Mouse (Mus musculus): ENCODE results near the gene Dot1l. TPM values are rescaled to one million over a fixed set of nuclear protein-coding genes. Genes with fewer than 3 reads are reported as not detected.
A peak's percentile ranks its signal among the peaks of the same experiment; 100 is the strongest.

The Dot1l gene
- 18.7 and 38.6 TPM in 2 replicates for polyA plus RNA-seq (2012; rRNA removed)

DNA sequence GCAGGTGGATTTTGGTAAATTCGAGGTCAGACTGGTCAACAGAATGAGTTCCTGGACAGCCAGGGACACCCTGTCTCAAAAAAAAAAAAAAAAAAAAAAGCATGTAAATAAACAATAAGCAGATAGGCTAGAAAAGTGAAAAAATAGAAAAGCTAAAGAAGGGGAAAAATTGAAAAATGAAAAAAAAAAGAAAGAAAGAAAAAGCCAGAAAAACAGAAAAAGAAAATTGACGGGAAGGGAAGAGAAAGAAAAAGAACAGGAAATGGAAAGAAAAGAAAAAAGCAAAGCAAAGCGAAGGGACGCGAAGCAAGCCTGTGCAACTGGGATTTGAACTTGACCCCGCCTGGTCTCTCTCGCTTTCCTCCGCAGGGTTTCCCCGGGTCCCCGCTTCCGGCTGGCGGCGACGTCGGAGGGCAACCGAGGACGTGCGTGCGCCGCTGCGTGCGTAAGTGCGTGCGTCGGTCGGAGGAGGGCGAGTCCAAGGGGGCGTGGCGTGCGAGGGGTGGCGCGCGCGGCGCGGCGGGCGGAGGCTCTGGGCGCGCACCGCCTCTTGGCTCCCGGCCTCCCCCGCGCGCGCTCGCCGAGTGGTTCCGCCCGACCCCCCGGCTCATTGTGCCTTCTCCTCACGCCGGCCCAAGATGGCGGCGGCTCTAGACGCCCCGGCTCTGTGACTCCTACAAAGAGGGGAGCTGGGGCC lies at the start of gene Dot1l:
TSS of gene Dot1l (plus strand) at position 613 of the 697 bp plus-strand sequence.
- DNase-seq (ENCODE audit: low read depth) = no peak

DNA sequence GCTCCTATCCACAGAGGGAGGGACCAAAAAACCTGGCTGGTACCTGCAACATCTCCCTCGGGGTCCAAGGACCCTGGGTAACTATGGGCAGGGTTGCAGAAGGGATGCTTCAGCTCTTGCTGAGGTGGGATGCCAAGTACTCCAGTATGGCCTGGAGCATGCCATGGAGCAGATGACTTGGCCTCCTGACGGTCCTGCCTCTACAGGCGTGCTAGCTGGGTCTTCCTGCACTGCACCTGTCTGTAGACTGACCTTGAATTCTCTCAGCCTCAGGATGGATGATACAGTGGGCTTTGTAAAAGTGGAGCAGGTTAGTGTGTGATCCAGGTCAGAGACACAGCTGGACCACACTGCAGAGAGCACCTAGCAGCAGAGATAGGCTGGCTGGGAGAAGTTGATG lies 49.5 kb upstream of the Dot1l start:
- DNase-seq (ENCODE audit: low read depth) = no peak

DNA sequence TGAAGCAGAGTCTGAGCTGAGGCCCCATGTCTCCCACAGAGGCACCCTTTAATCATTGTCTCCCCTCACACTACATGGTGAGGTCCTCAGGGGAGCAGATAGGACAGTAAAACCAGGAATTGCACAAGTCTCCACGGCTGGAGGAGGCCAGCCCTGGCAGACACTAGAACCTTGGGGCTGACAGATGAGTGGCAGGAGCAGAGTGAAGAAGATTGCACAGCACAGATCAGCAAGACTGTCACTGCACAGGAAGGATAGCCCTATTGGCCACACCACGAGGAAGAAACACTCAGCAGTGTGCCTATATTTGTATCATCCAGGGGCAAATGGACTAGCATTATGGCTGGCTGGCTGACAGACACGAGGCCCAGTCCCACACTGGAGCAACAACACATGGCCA lies 44.2 kb upstream of the Dot1l start:
- DNase-seq (ENCODE audit: low read depth) = no peak

GRCm38 (mm10) chr10:80717281-80717680 lies 37.7 kb upstream of the Dot1l start:
- DNase-seq (ENCODE audit: low read depth) = no peak

DNA sequence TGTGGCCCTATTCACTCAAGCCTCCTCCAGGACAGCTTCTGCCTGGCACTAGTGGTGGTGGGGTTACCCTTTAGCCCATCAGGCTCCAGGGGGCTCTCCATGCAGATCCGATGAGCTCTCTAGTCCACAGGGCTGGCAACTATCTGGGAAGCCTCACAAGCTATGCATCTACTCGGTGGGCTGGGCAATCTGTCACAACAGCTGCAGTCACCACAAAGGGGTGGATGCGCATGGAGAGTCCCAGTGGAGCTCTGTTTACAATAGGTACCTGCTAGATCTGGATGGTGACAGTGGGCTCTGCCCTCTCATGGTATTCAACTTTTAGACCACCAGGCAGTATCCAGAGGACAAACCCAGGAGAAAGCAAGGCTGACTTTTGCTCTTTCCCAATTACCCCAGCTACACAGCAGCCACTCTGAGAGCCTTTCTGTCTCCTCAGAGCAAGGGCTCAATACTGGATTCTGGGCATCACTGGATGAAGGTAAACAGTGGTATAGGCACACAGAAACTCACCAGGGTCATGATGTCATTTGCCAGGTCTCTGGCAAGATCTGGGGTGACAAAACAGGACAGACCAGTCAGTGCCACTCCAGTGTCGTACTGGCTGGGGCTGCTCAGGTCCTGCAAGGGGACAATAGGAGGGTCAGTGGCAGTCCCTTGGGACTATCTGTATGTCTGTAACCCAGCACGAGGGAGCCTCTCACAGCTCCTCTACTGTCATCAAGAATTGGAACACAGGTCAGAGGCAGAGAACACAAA lies 27.5 kb upstream of the Dot1l start:
- no peak for DNase-seq (ENCODE audit: low read depth)

- no peak for DNase-seq (ENCODE audit: low read depth)
Observed at GRCm38 (mm10) chr10:80732611-80733101, 22.4 kb upstream of the Dot1l start.

GRCm38 (mm10) chr10:80736731-80737130 lies 18.3 kb upstream of the Dot1l start:
- DNase-seq (ENCODE audit: low read depth) = no peak

GRCm38 (mm10) chr10:80738657-80739056 lies 16.3 kb upstream of the Dot1l start:
- DNase-seq (ENCODE audit: low read depth) = no peak

GRCm38 (mm10) chr10:80741146-80741545 lies 13.9 kb upstream of the Dot1l start:
- DNase-seq (ENCODE audit: low read depth) = no peak

DNA sequence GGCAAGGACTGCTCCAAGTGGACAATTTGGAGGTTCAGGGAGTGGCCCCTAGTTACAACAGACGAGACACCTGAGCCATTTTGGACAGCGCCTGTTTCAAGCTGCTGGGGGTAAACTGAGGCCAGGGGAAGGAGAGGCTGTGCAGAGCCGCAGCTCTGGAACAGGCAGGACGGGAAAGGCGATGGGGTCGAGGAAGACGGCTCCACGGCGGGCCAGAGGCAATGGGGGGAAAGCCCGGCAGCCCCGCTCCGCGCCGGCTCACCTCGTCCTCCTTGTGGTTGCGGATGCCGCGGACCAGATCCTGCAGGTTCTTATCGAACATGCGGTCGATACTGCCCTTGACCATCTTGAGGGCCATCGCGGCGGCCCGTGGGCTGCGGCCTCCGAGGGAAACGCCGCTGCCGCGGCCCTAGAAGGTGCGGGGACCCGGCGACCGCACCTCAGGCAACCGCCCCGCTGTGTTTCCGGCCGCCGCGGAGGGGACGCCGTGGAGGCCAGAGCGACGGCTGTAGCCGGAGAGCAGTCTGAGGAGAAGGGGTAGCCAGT lies 13.3 kb upstream of the Dot1l start:
- DNase-seq (ENCODE audit: low read depth) = no peak

- peak; percentile 98 for DNase-seq (ENCODE audit: low read depth)
Observed at GRCm38 (mm10) chr10:80742180-80742978, 12.6 kb upstream of the Dot1l start, which contains the start of gene Ap3d1. Gene Ap3d1, minus strand, starts transcription at chr10:80742264.

DNA sequence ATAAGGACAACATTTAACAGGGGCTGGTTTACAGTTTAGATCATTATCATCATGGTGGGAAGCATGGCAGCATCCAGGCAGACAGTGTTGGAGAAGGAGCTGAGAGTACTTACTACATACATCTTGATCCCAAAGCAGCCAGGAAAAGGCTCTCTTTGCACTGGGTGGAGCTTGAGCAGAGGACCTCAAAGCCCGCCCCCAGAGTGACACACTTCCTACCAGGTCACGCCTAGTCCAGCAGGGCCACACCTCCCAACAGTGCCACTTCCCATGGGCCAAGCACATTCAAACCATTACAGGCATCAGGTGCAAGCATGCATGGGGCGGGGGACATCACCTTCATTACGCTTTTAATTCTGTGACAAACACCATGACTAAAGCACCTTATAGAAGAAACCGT lies 10.7 kb upstream of the Dot1l start:
- DNase-seq (ENCODE audit: low read depth) = no peak

- no peak for DNase-seq (ENCODE audit: low read depth)
Observed at GRCm38 (mm10) chr10:80747410-80747809, 7.6 kb upstream of the Dot1l start.

DNA sequence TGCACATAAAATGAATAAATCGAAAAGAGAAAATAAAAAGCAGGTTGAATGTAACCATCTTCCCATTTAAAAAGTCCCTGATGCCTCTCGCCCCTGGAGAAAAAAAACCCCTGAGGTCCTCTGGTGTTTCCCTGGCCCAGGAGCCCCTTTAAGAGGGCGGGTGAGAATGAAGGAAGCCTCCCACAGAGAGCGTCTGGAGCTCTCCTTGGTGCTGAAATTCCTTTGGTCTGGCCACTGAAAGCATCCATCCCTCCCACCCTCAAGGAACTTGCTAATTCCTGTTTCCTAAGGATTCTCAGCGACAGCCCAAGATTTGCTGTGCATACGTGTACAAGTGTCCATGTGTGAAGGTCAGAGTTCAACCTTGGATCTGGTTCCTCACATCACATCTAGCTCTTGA lies 6.4 kb upstream of the Dot1l start:
- no peak for DNase-seq (ENCODE audit: low read depth)

DNA sequence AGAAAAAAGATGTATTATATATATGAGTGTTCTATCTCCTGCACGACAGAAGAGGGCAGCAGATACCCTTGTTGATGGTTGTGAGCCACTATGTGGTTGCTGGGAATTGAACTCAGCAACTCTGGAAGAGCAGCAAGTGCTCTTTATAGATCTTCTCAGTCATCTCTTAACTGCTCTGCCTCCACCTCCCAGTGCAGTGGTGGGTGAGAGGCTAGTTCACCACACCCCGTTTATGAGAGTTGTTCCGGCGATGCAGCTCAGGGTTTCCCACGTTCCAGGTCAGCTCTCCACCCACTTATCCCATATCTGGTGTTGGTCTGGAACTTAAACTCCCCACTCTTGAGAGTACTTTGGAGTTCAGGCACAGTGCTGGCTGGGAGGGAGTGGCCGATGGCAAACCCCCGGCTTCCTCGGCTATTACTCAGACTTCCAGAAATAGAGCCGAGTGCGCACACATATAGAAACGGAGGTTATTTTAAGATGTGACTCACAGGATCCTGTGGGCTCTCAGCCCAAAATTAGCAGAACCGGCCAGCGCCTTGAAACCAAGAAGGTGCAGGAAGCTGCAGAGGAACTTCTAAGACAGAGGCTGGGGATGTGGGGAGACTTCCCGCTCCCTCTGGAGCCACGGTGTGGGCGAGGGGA lies 3.7 kb upstream of the Dot1l start:
- no peak for DNase-seq (ENCODE audit: low read depth)

DNA sequence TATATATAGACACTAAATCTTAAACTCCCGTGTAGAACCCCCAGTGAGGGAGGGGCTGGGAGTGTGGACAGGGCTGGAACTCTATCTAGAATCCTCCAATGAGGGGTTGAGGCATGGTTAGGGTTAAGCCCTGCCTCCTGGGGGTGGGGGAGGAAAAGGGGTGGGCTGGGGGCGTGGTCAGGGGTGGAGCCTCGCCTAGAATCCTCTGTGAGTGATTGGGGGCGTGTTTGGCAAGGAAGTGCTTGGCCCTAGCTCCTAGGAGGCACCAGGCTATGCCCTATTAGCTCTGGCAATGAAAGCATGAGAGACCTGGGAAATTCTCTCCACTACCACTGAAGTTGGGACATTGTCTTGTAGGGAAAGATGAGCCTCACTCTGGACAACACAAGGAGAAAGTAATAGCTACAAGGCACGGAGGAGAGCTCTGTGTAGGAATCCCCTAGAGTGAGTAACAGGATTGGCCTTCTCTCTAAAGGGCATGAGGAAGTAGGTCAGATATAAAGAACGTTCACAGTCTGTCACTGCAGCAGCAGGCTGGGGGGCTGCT lies 2.9 kb upstream of the Dot1l start:
- DNase-seq (ENCODE audit: low read depth) = no peak

DNA sequence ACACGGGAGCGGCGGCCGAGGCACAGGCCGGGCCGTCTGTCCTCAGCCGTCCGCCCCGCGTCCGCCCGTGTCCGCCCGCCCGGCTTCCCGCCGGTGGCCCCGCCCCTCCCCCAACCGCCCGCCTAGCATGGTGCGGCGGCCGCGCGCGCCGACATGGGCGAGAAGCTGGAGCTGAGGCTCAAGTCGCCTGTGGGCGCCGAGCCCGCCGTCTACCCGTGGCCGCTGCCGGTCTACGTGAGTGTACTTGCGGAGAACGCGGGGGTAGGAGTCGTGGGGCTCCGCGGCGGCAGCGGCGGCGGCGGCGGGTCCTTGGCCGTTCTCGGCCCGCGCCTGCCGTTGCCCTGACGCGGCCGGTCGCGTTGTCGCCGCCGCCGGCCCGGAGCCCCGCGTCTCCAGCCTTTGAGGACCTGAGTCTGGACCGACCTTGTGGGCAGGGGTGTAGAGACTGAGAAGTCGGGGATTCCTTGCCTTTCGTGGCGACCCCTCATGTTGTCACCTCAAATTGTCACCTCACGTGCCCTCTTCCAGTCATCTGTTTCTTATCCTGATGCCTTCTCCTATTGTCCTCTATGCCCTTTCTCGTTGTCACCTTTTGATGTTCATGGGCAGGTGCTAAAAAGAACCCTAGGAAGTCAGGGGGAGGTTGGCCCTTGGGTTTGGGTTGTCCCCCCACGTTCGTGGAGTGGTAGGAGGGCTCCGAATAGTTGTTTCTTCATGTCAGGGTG lies 447 bp downstream of the Dot1l start:
- DNase-seq (ENCODE audit: low read depth) = no peak

- DNase-seq (ENCODE audit: low read depth) = no peak
Observed at GRCm38 (mm10) chr10:80756099-80756498, 1.1 kb downstream of the Dot1l start.

GRCm38 (mm10) chr10:80756509-80756908 lies 1.5 kb downstream of the Dot1l start:
- no peak for DNase-seq (ENCODE audit: low read depth)

DNA sequence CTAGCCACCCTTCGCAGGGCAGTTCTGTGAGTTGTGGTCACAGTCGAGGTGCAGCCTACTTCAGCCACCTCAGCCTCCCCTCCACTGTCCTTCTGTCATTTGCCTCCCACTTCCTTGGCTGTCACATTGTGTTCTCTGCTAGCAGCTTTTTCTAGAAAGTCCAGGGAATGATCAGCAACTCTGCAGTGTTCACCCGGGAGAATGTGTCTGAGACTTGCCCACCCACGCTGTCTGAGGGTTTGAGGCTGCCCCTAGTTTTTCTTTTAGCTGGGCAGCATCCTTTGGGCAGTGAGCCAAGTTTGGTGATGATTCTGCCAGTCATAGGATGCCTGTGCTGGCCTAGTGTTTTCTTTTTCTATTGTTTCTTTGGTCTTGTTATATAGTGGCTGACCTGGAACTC lies 2.0 kb downstream of the Dot1l start:
- no peak for DNase-seq (ENCODE audit: low read depth)

Data from gonadal fat pad, adult 2 months (tissue).